Mouse (Mus musculus): Measurements from ENCODE around the gene Ubxn6. TPM values are rescaled to one million over a fixed set of nuclear protein-coding genes. Genes with fewer than 3 reads are reported as not detected.

Gene Ubxn6
- total RNA-seq, 2 experiments from 2014 or later, result 42.7 to 46.1 TPM

- DNase-seq, result no peak
Observed at GRCm38 (mm10) chr17:56055945-56056678, 18.7 kb downstream of the Ubxn6 start.

GRCm38 (mm10) chr17:56054938-56055337, 19.9 kb downstream of the Ubxn6 start:
- no peak for DNase-seq

- no peak for DNase-seq
Observed at GRCm38 (mm10) chr17:56051369-56051768, 23.5 kb downstream of the Ubxn6 start.

GRCm38 (mm10) chr17:56040857-56041163, 34.0 kb downstream of the Ubxn6 start:
- no peak for DNase-seq

GRCm38 (mm10) chr17:56040030-56040856, 34.6 kb downstream of the Ubxn6 start, which contains the start of gene Chaf1a:
Gene Chaf1a, plus strand, starts transcription at chr17:56040439.
- peak; percentile 96 for DNase-seq

- DNase-seq, result no peak
Observed at GRCm38 (mm10) chr17:56039345-56039744, 35.5 kb downstream of the Ubxn6 start.

GRCm38 (mm10) chr17:56038583-56039261, 36.1 kb downstream of the Ubxn6 start:
- DNase-seq, result no peak

- no peak for DNase-seq
Observed at GRCm38 (mm10) chr17:56036901-56037287, 37.9 kb downstream of the Ubxn6 start.

GRCm38 (mm10) chr17:56036176-56036900, 38.5 kb downstream of the Ubxn6 start, which contains the start of gene Sh3gl1:
Gene Sh3gl1, minus strand, starts transcription at chr17:56036635.
- peak; percentile 98 for DNase-seq

- no peak for DNase-seq
Observed at GRCm38 (mm10) chr17:56035216-56035615, 39.6 kb downstream of the Ubxn6 start.

GRCm38 (mm10) chr17:56034726-56035100, 40.1 kb downstream of the Ubxn6 start:
- no peak for DNase-seq

- DNase-seq, result peak; percentile 68
Observed at GRCm38 (mm10) chr17:56034040-56034725, 40.6 kb downstream of the Ubxn6 start.

GRCm38 (mm10) chr17:56032831-56033230, 42.0 kb downstream of the Ubxn6 start:
- no peak for DNase-seq

- DNase-seq, result no peak
Observed at GRCm38 (mm10) chr17:56032127-56032733, 42.6 kb downstream of the Ubxn6 start.

GRCm38 (mm10) chr17:56031431-56031830, 43.4 kb downstream of the Ubxn6 start:
- DNase-seq, result no peak

- DNase-seq, result no peak
Observed at GRCm38 (mm10) chr17:56030919-56031318, 43.9 kb downstream of the Ubxn6 start.

GRCm38 (mm10) chr17:56030238-56030870, 44.5 kb downstream of the Ubxn6 start:
- DNase-seq, result no peak

GRCm38 (mm10) chr17:56027801-56028441, 46.9 kb downstream of the Ubxn6 start:
- peak; percentile 62 for DNase-seq

- no peak for DNase-seq
Observed at GRCm38 (mm10) chr17:56026881-56027280, 47.9 kb downstream of the Ubxn6 start.

- DNase-seq, result no peak
Observed at GRCm38 (mm10) chr17:56026303-56026702, 48.5 kb downstream of the Ubxn6 start.

Measured in gastrocnemius, postnatal 25 days (tissue).